Mouse (Mus musculus) cortical plate, adult 2 months (tissue): ENCODE results near the gene Pnpla6.

Source experiments
- CTCF ChIP-seq: fragments of 200-500 bp; IDR thresholded peaks from 2 replicates; pipeline ENCODE4 v1.5.1; 2011; ENCODE audit warnings: mild to moderate bottlenecking, control low read depth, low read length; ENCODE audit not compliant: insufficient read depth; ENCODE audit errors: extremely low read depth
- POLR2A ChIP-seq: fragments of 200-500 bp; IDR thresholded peaks from 2 replicates; pipeline ENCODE4 v1.6.1; 2011; ENCODE audit warnings: mild to moderate bottlenecking, low read length, control low read depth; ENCODE audit not compliant: insufficient read depth; ENCODE audit errors: extremely low read depth

GRCm38 (mm10) chr8:3540076-3540475 lies 24.9 kb downstream of the Pnpla6 start:
- TF ChIP-seq CTCF, result no peak
- TF ChIP-seq POLR2A, result no peak
